Mouse (Mus musculus) embryonic facial prominence, embryonic 13.5 days (tissue): ENCODE measurements around the gene Ptpn18. TPM values are rescaled to one million over a fixed set of nuclear protein-coding genes. Genes with fewer than 3 reads are reported as not detected.
"Not testable (repeated sequence)": the region's sequence is repeated elsewhere in the genome, so short reads cannot be mapped to it uniquely, and the experiment has no call there.

Experiments
- ATAC-seq: fragments of 200-750 bp; cut with Nextera tagmentation; 2 replicates; pipeline ENCODE4 v1.8.0; 2017; ENCODE audit warnings: low read depth; ENCODE audit not compliant: insufficient number of reproducible peaks, insufficient read depth, low FRiP score, low TSS enrichment
- H3K27ac ChIP-seq: fragments of 300-500 bp; sonication (generic); 2 replicates; pipeline ENCODE4 v1.5.1; 2015; ENCODE audit warnings: moderate library complexity, mild to moderate bottlenecking, inconsistent platforms
- H3K27me3 ChIP-seq: fragments of 300-500 bp; sonication (generic); 2 replicates; pipeline ENCODE4 v1.6.1; 2015; ENCODE audit warnings: mild to moderate bottlenecking, inconsistent platforms
- H3K36me3 ChIP-seq: fragments of 300-500 bp; sonication (generic); 2 replicates; pipeline ENCODE4 v1.6.1; 2015; ENCODE audit warnings: mild to moderate bottlenecking, inconsistent platforms
- H3K4me1 ChIP-seq: fragments of 300-500 bp; sonication (generic); 2 replicates; pipeline ENCODE4 v1.6.1; 2015; ENCODE audit warnings: inconsistent platforms
- H3K4me2 ChIP-seq: fragments of 300-500 bp; sonication (generic); 2 replicates; pipeline ENCODE4 v1.6.1; 2015; ENCODE audit warnings: moderate library complexity, mild to moderate bottlenecking, inconsistent platforms
- H3K4me3 ChIP-seq: fragments of 300-500 bp; sonication (generic); 2 replicates; pipeline ENCODE4 v1.5.1; 2015; ENCODE audit warnings: mild to moderate bottlenecking, inconsistent platforms
- H3K9ac ChIP-seq: fragments of 300-500 bp; sonication (generic); 2 replicates; pipeline ENCODE4 v1.6.1; 2015; ENCODE audit warnings: mild to moderate bottlenecking, inconsistent platforms
- H3K9me3 ChIP-seq: fragments of 300-500 bp; sonication (generic); 2 replicates; pipeline ENCODE4 v1.6.1; 2016; ENCODE audit warnings: inconsistent platforms
- WGBS: fragments of 180-500 bp; shearing (Covaris S2); methylation state at CpG from one replicate; pipeline ENCODE4 v1.1.7; 2015; ENCODE audit warnings: mixed read lengths; 5-methylcytosine and 5-hydroxymethylcytosine counted together
- polyA plus RNA-seq: library from polyadenylated mRNA; unstranded; fragments of >200 nt; fragmentation: Nextera tagmentation; extraction: Ambion mirVana; gene quantifications from 2 replicates; pipeline ENCODE4 v1.2.1, GENCODE M21; 2015

Gene Ptpn18
- polyA plus RNA-seq, 1 experiment from 2014 or later, result 12.6 TPM

GRCm38 (mm10) chr1:34491480-34491879 is 31.9 kb downstream of the Ptpn18 start:
- no peaks in the 10 kb centered on the region for H3K36me3 ChIP-seq
- no peak overlapping the region for H3K4me2 ChIP-seq
- no peaks in the 10 kb centered on the region for H3K4me1 ChIP-seq
- WGBS, result 85% methylated on average over 4 of the region's 4 CpGs
- ATAC-seq, result no peak
- no peak overlapping the region for H3K27ac ChIP-seq
- no peak overlapping the region for H3K9ac ChIP-seq
- no peaks in the 10 kb centered on the region for H3K27me3 ChIP-seq
- no peak overlapping the region for H3K4me3 ChIP-seq
- H3K9me3 ChIP-seq, result no peaks in the 10 kb centered on the region

GRCm38 (mm10) chr1:34502991-34503390 is 43.4 kb downstream of the Ptpn18 start:
- H3K27me3 ChIP-seq, result no peaks in the 10 kb centered on the region
- no peaks in the 10 kb centered on the region for H3K36me3 ChIP-seq
- H3K9me3 ChIP-seq, result no peaks in the 10 kb centered on the region
- no peaks in the 10 kb centered on the region for H3K4me1 ChIP-seq
- WGBS, result 60% methylated on average over 3 of the region's 3 CpGs
- H3K4me3 ChIP-seq, result no peak overlapping the region
- H3K4me2 ChIP-seq, result no peak overlapping the region
- H3K27ac ChIP-seq, result no peak overlapping the region
- no peak overlapping the region for H3K9ac ChIP-seq
- ATAC-seq, result no peak

- WGBS, result 56% methylated on average over 7 of the region's 7 CpGs
- Histone ChIP-seq H3K9me3 (no peaks in the 10 kb centered on the region), H3K36me3 (no peaks in the 10 kb centered on the region), H3K4me3 (no peak overlapping the region), H3K4me2 (no peak overlapping the region), H3K27me3 (no peaks in the 10 kb centered on the region), H3K4me1 (peaks cover under 1% of the 10 kb centered on the region; the same call in 1 of the 2 replicates), H3K27ac (no peak overlapping the region), H3K9ac (no peak overlapping the region)
- ATAC-seq, result no peak
Observed at GRCm38 (mm10) chr1:34505307-34505706, 45.7 kb downstream of the Ptpn18 start.

GRCm38 (mm10) chr1:34505970-34506551 is 46.5 kb downstream of the Ptpn18 start:
- no peak for ATAC-seq
- no peaks in the 10 kb centered on the region for H3K36me3 ChIP-seq
- H3K4me3 ChIP-seq, result no peak overlapping the region
- H3K27me3 ChIP-seq, result no peaks in the 10 kb centered on the region
- H3K27ac ChIP-seq, result no peak overlapping the region
- no peak overlapping the region for H3K9ac ChIP-seq
- no peak overlapping the region for H3K4me2 ChIP-seq
- WGBS, result 66% methylated on average over 4 of the region's 4 CpGs
- H3K9me3 ChIP-seq, result no peaks in the 10 kb centered on the region
- H3K4me1 ChIP-seq, result peaks cover 4% of the 10 kb centered on the region; the same call in 1 of the 2 replicates

GRCm38 (mm10) chr1:34507986-34508385 is 48.4 kb downstream of the Ptpn18 start:
- H3K4me3 ChIP-seq, result no peak overlapping the region

GRCm38 (mm10) chr1:34510575-34510981 is 51.0 kb downstream of the Ptpn18 start:
- Histone ChIP-seq H3K9ac (no peak overlapping the region), H3K36me3 (no peaks in the 10 kb centered on the region), H3K4me1 (peaks cover 4% of the 10 kb centered on the region; the same call in 1 of the 2 replicates), H3K4me3 (peak overlapping the region; percentile 10; the same call in 1 of the 2 replicates), H3K27me3 (no peaks in the 10 kb centered on the region), H3K9me3 (no peaks in the 10 kb centered on the region), H3K27ac (no peak overlapping the region), H3K4me2 (peak overlapping the region; percentile 53)
- WGBS, result 2% methylated on average over 7 of the region's 7 CpGs
- ATAC-seq, result no peak

More at GRCm38 (mm10) chr1:34507986-34508385, 48.4 kb downstream of the Ptpn18 start:
- no peak for ATAC-seq
- 86% methylated on average over 3 of the region's 3 CpGs for WGBS
- no peaks in the 10 kb centered on the region for H3K36me3 ChIP-seq
- no peak overlapping the region for H3K27ac ChIP-seq
- peaks cover 4% of the 10 kb centered on the region; the same call in 1 of the 2 replicates for H3K4me1 ChIP-seq
- H3K9ac ChIP-seq, result no peak overlapping the region
- no peaks in the 10 kb centered on the region for H3K27me3 ChIP-seq
- H3K9me3 ChIP-seq, result no peaks in the 10 kb centered on the region
- no peak overlapping the region for H3K4me2 ChIP-seq

- peaks cover 4% of the 10 kb centered on the region; the same call in 1 of the 2 replicates for H3K4me1 ChIP-seq
- no peaks in the 10 kb centered on the region for H3K36me3 ChIP-seq
- no peak overlapping the region for H3K9ac ChIP-seq
- WGBS, result 2% methylated on average over 3 of the region's 3 CpGs
- no peaks in the 10 kb centered on the region for H3K27me3 ChIP-seq
- no peak overlapping the region for H3K27ac ChIP-seq
- H3K4me3 ChIP-seq, result no peak overlapping the region
- no peak overlapping the region; the same call in 1 of the 2 replicates for H3K4me2 ChIP-seq
- H3K9me3 ChIP-seq, result no peaks in the 10 kb centered on the region
- no peak for ATAC-seq
Observed at GRCm38 (mm10) chr1:34511027-34511426, 51.5 kb downstream of the Ptpn18 start.

GRCm38 (mm10) chr1:34513068-34513467 is 53.5 kb downstream of the Ptpn18 start:
- Histone ChIP-seq H3K36me3 (no peaks in the 10 kb centered on the region), H3K9ac (no peak overlapping the region), H3K27me3 (no peaks in the 10 kb centered on the region), H3K27ac (no peak overlapping the region), H3K4me1 (peaks cover 4% of the 10 kb centered on the region; the same call in 1 of the 2 replicates), H3K4me2 (no peak overlapping the region), H3K9me3 (no peaks in the 10 kb centered on the region), H3K4me3 (no peak overlapping the region)
- ATAC-seq, result no peak
- 77% methylated on average over 4 of the region's 4 CpGs for WGBS

GRCm38 (mm10) chr1:34516595-34516994 is 57.0 kb downstream of the Ptpn18 start:
- WGBS, result 23% methylated on average over 5 of the region's 5 CpGs
- Histone ChIP-seq H3K27ac (no peak overlapping the region), H3K9ac (no peak overlapping the region), H3K27me3 (no peaks in the 10 kb centered on the region), H3K4me3 (no peak overlapping the region), H3K9me3 (no peaks in the 10 kb centered on the region), H3K4me1 (no peaks in the 10 kb centered on the region), H3K36me3 (no peaks in the 10 kb centered on the region), H3K4me2 (peak overlapping the region; percentile 22; the same call in 1 of the 2 replicates)
- no peak for ATAC-seq

GRCm38 (mm10) chr1:34517297-34517696 is 57.7 kb downstream of the Ptpn18 start:
- H3K36me3 ChIP-seq, H3K27me3 ChIP-seq, H3K9ac ChIP-seq, H3K4me3 ChIP-seq, H3K4me2 ChIP-seq, H3K4me1 ChIP-seq, H3K9me3 ChIP-seq, H3K27ac ChIP-seq, ATAC-seq: not testable (repeated sequence)
- 58% methylated on average over 6 of the region's 6 CpGs for WGBS

GRCm38 (mm10) chr1:34517797-34518196 is 58.2 kb downstream of the Ptpn18 start:
- H3K4me1 ChIP-seq, ATAC-seq, H3K36me3 ChIP-seq, H3K27ac ChIP-seq, H3K4me3 ChIP-seq, H3K9ac ChIP-seq, H3K27me3 ChIP-seq, H3K4me2 ChIP-seq, H3K9me3 ChIP-seq: not testable (repeated sequence)
- 61% methylated on average over 1 of the region's 1 CpGs for WGBS

GRCm38 (mm10) chr1:34518259-34518658 is 58.7 kb downstream of the Ptpn18 start:
- no peaks in the 10 kb centered on the region for H3K4me1 ChIP-seq
- H3K4me2 ChIP-seq, result no peak overlapping the region
- no peak overlapping the region for H3K27ac ChIP-seq
- no peak overlapping the region for H3K9ac ChIP-seq
- ATAC-seq, result no peak
- 85% methylated on average over 1 of the region's 1 CpGs for WGBS
- H3K27me3 ChIP-seq, result no peaks in the 10 kb centered on the region
- H3K9me3 ChIP-seq, result no peaks in the 10 kb centered on the region
- no peak overlapping the region for H3K4me3 ChIP-seq
- no peaks in the 10 kb centered on the region for H3K36me3 ChIP-seq
